Mouse (Mus musculus): ENCODE measurements around the gene Trmt10b.

DNA sequence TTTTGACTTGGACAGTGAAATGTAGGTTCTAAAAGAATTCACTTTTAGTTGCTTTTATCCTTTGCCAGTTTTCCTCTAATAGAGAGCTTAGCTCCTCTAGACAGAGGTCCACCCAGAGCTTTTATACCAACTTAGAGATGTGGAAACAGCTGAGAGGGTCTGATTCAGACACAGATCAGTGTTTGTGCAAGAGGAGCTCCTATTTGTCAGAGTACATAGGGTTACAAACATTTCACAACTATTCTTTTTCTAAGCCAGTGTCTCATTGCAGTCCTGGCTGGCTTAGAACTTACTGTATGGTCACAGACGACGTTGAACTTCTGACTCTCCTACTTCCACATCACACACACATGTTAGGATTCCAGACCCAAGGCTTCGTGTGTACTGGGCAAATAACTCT is 59.7 kb downstream of the Trmt10b start:
- TF ChIP-seq CTCF (IDR thresholded peaks at IDR 0.05; ENCODE audit: control insufficient read depth, insufficient read depth, insufficient read length) (no peak), MYOG (IDR thresholded peaks at IDR 0.05; ENCODE audit: control insufficient read depth, extremely low read depth, insufficient read length) (no peak)
